Mouse (Mus musculus) cortical plate, adult 2 months (tissue): ENCODE measurements around the gene 9030612E09Rik. TPM values are rescaled to one million over a fixed set of nuclear protein-coding genes. Genes with fewer than 3 reads are reported as not detected.
A peak's percentile ranks its signal among the peaks of the same experiment; 100 is the strongest.

ENCODE experiments used
- H3K27ac ChIP-seq: fragments of 200-500 bp; 2 replicates; pipeline ENCODE4 v1.5.1; 2012; ENCODE audit warnings: low read length, control low read depth, inconsistent platforms; ENCODE audit not compliant: insufficient read depth
- H3K4me1 ChIP-seq: fragments of 200-500 bp; 2 replicates; pipeline ENCODE4 v1.6.1; 2011; ENCODE audit warnings: low read length; ENCODE audit not compliant: control insufficient read depth, insufficient read depth
- H3K4me3 ChIP-seq: fragments of 200-500 bp; 2 replicates; pipeline ENCODE4 v1.5.1; 2011; ENCODE audit warnings: mild to moderate bottlenecking, low read length, control low read depth; ENCODE audit not compliant: insufficient read depth
- CTCF ChIP-seq: fragments of 200-500 bp; IDR thresholded peaks from 2 replicates; pipeline ENCODE4 v1.5.1; 2011; ENCODE audit warnings: mild to moderate bottlenecking, control low read depth, low read length; ENCODE audit not compliant: insufficient read depth; ENCODE audit errors: extremely low read depth
- POLR2A ChIP-seq: fragments of 200-500 bp; IDR thresholded peaks from 2 replicates; pipeline ENCODE4 v1.6.1; 2011; ENCODE audit warnings: mild to moderate bottlenecking, low read length, control low read depth; ENCODE audit not compliant: insufficient read depth; ENCODE audit errors: extremely low read depth
- polyA plus RNA-seq: library from polyadenylated mRNA; depleted of rRNA; stranded (reverse); fragments of >200 nt; gene quantifications from 2 replicates; pipeline ENCODE4 v1.2.3, GENCODE M21; 2012

The 9030612E09Rik gene
- polyA plus RNA-seq, 1 experiment: 3.7 TPM

DNA sequence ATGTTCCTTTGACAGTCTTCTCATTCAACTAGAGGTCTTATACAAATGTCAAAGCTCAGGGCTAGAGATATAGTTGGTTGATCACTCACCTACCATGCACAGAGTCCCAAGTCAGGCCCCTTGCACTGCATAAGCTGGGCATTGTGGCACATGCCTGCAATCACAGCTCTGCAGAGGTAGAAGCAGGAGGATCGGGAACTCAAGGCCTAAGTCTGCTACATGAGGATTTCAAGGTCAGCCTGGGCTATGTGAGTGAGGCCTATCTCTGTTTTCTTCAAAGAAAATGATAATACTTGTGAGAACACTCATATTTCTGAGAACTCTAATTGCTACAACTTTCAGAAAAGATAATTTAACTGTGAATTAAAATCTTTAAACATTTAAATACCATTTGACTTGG lies 8.4 kb upstream of the 9030612E09Rik start:
- Histone ChIP-seq H3K4me1 (peaks cover 5% of the 10 kb centered on the region; the same call in 1 of the 2 replicates), H3K4me3 (no peak overlapping the region), H3K27ac (no peak overlapping the region)
- no peak for TF ChIP-seq POLR2A
- TF ChIP-seq CTCF: no peak

DNA sequence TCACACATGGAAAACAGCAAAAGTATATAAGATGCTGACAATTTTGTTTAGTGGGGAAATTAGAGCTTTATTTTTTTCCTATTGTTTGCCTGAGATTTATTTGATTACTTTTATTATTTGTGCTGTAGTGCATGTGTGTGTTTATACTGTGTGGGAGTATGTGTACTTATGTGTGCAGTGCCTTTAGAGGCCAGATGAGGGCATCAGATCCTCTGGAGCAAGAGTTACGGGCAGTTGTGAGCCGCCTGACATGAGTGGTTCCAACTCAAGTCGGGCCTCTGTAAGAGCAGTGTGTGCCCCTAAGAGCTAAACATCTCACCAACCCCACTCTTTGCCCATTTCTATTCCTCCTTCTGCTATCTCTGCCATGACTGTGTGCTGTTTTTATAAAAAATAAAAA lies 7.7 kb upstream of the 9030612E09Rik start:
- H3K27ac ChIP-seq: no peak overlapping the region
- H3K4me1 ChIP-seq: peaks cover 5% of the 10 kb centered on the region; the same call in 1 of the 2 replicates
- no peak overlapping the region for H3K4me3 ChIP-seq
- TF ChIP-seq CTCF (no peak), POLR2A (no peak)

DNA sequence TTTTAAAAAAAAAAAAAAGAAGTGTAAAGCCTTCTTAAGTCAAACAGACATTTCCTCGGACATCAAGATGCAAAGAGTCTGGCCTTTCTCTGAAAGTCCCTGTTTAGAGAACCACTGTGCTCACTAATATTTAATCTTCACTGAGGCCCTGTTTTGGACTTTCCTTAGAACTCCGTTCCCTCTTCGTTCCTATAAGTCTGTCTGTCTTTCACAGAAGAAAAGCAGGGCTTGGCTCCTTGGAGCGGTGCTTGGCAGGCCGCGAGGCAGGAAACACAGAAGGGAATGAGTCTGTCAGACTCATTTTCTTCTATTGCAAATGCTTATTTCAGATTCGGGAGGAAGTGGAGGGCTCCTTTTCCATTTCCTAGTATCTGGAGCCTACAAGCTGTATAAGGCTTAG lies 5.7 kb upstream of the 9030612E09Rik start:
- no peak overlapping the region for H3K27ac ChIP-seq
- no peak for TF ChIP-seq CTCF

DNA sequence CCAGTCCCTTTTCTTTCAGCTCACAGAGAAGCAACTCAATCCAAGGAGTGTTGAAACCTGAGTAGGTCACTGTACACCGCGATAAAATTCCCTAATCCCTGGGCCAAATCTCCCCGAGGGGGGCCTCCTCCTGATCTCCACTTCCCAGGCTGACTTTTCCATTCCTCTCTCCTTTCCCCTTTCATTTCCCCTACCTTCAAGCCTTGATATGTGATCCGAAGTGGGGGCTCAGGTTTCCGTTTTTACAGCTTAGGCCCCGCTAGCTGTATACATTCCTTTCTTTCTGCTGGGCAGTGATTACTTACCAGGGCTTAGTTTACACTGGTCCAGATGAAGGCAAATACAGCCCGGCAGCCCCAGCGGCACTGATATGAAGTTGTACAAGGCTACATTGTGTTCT lies 3.4 kb upstream of the 9030612E09Rik start:
- H3K4me3 ChIP-seq: peak overlapping the region; percentile 30
- TF ChIP-seq POLR2A (no peak), CTCF (no peak)
- peaks cover 3% of the 10 kb centered on the region for H3K4me1 ChIP-seq
- H3K27ac ChIP-seq: no peak overlapping the region

More for the DNA sequence above, 5.7 kb upstream of the 9030612E09Rik start:
- Histone ChIP-seq H3K4me3 (no peak overlapping the region; the same call in 1 of the 2 replicates), H3K4me1 (peaks cover 5% of the 10 kb centered on the region)

DNA sequence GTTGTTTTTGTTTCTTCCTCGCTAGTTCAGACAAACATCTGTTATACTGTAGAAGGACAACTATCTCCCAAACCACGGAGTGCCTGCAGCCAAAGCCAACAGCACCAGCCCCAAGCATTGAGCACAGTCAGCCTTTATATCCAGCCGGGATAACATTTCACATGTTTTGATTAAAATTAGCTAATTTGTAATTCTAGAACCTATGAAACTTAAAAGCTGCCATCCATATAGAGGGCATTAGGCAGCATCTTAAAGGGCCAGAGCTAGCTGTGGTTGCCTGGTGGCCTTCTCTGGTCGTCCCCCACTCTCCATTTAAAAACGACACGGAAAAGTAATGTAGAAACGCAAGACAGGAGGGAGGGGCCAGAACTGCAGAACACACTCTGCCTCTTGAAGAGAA lies 2.4 kb upstream of the 9030612E09Rik start:
- Histone ChIP-seq H3K4me1 (peaks cover 3% of the 10 kb centered on the region), H3K4me3 (peak overlapping the region; percentile 65), H3K27ac (no peak overlapping the region)
- no peak for TF ChIP-seq POLR2A
- TF ChIP-seq CTCF: no peak

DNA sequence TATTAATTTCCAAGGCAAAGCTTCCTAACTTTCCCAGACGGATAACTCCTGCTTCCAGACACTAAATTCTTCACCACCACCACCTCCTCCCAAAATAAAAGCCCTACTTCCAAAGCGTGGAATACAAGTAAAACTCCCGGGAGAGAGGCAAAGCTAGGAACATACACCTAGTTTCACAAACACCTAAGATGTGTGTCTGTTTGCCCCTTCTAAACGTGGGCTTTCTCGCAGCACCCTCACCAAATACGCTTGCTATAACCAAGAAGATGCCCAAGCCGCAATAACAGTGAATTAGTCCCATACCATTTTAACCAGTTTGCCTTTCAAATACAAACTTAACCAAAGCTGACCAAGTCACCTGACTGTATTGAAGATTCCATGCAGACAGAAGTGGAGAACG lies 1.9 kb upstream of the 9030612E09Rik start:
- peaks cover 3% of the 10 kb centered on the region for H3K4me1 ChIP-seq
- no peak overlapping the region for H3K27ac ChIP-seq
- TF ChIP-seq CTCF (no peak), POLR2A (no peak)
- H3K4me3 ChIP-seq: peak overlapping the region; percentile 65

DNA sequence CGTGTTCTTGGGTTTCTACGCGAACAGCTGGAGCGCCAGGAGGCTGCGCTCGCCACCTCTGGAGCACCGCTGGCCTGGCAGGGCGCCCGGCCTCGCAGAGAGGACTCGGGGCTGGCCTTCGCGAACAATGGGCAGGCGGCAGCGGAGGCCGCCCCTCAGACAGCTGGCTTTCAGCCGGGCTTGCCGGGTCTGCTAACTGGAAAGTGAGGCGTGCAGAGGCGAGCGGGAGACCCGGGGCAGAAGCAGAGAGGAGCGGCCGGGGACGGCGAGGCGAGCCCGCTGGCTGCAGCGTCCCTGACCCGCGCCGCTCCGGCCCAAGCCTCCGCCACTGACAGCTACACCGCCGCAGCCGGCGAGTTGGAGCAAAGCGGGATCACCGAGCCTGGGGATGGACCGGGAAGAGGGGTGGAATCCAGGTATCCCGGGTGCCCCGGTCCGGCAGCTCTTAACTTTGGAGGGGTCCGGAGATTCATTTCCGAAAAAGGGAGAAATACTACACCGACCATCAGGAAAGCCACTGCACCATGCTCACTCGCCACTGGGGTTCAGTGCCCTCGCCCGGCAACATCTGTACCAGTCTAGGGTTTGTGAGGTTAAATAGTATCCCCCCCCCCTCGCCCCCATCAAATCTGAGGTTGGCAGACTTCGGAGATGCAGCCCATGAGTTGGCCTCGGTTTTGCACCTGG lies 1.2 kb upstream of the 9030612E09Rik start:
- H3K27ac ChIP-seq: peak overlapping the region; percentile 48
- H3K4me3 ChIP-seq: peak overlapping the region; percentile 65
- H3K4me1 ChIP-seq: peaks cover 2% of the 10 kb centered on the region; the same call in 1 of the 2 replicates
- TF ChIP-seq POLR2A (no peak), CTCF (no peak)

DNA sequence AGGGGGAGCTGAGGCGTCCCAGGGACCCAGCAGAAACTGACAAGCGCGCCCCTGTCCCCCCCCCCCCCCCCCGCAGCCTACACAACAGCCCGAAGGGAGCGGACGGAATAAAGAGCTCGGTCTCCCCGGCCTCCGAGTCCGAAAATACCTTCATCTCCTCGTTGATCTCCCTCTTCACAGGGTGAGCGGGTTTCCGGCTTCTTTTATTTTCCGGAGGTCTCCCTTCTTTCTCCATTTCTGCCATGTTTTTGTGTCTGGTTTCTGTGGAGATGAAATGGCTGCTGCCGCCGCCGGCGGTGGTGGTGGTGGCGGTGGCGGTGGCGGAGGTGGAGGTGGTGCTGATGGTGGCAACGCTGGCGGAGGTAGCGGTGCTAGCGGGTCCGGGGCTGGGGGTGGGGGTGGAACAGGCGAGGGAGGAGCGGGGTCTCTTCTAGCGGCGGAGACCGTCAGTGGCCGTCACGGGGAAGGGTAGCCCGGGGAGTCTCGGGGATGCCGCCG lies 627 bp upstream of the 9030612E09Rik start:
- TF ChIP-seq CTCF (no peak), POLR2A (no peak)
- Histone ChIP-seq H3K4me1 (peaks cover 2% of the 10 kb centered on the region; the same call in 1 of the 2 replicates), H3K27ac (peak overlapping the region; percentile 97), H3K4me3 (peak overlapping the region; percentile 65)

DNA sequence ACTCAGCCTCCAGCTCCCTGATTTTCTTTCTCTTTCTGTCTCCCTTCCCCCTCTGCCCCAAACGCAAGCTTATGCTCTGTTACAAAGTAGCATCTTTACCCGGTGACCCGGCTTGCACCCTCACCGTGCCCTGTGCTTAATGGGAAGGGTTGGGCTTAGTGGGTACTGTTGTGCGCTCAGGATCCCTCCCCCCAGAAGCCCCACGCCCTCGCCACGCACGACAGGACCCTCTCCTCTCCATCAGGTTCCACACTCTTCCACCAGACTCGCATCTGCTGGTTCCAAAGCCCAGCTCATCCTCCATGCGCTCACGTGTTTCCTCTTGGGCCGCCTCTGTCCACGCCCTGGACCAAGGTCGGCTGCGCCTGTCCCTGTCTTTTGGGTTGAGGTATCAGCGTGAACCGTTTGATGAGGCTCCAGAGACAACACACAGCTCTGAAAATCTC lies 675 bp downstream of the 9030612E09Rik start:
- peak overlapping the region; percentile 60; the same call in 1 of the 2 replicates for H3K27ac ChIP-seq
- H3K4me3 ChIP-seq: peak overlapping the region; percentile 65
- TF ChIP-seq CTCF (no peak), POLR2A (no peak; the same call in 1 of the 2 replicates)
- H3K4me1 ChIP-seq: no peaks in the 10 kb centered on the region; the same call in 1 of the 2 replicates
